Mouse (Mus musculus) urinary bladder, postnatal 0 days (tissue): ENCODE measurements around the gene Casz1. TPM values are rescaled to one million over a fixed set of nuclear protein-coding genes. Genes with fewer than 3 reads are reported as not detected.

ENCODE experiments used
- polyA plus RNA-seq: library from polyadenylated mRNA; unstranded; fragments of >200 nt; fragmentation: Nextera tagmentation; extraction: Ambion mirVana; gene quantifications from 2 replicates; pipeline ENCODE4 v1.2.1, GENCODE M21; 2015

The Casz1 gene
- 10.6 and 12.3 TPM in 2 replicates for polyA plus RNA-seq

GRCm38 (mm10) chr4:148804137-148804779 is at the start of gene Casz1:
Gene Casz1, plus strand, starts transcription at chr4:148804429.

Other genes starting within 250 kb of the Casz1 start
- 38.4 and 40.7 TPM in 2 replicates for gene Exosc10, start 246.0 kb upstream of the Casz1 start, polyA plus RNA-seq
- 123 and 130 TPM in 2 replicates for gene Srm, start 212.9 kb upstream of the Casz1 start, polyA plus RNA-seq
- 0.25 TPM in 1 of 2 replicates, not detected in the other for gene Masp2, start 201.9 kb upstream of the Casz1 start, polyA plus RNA-seq
- gene Tardbp, start 177.4 kb upstream of the Casz1 start, polyA plus RNA-seq: 133 and 170 TPM in 2 replicates
- not detected in 2 replicates for gene Gm572, start 161.1 kb upstream of the Casz1 start, polyA plus RNA-seq